Mouse (Mus musculus) heart, postnatal 4 days (tissue): ENCODE data around the gene Rasl10a. TPM values are rescaled to one million over a fixed set of nuclear protein-coding genes. Genes with fewer than 3 reads are reported as not detected.
A peak's percentile ranks its signal among the peaks of the same experiment; 100 is the strongest.
"Not testable (repeated sequence)": the region's sequence is repeated elsewhere in the genome, so short reads cannot be mapped to it uniquely, and the experiment has no call there.

Experiments
- DNase-seq: peaks from one replicate; pipeline ENCODE4 v3.0.0; 2021
- microRNA-seq, 2 experiments: library from miRNA; unstranded; fragments of <30 nt; microRNA quantifications; one replicate each; pipeline ENCODE4 v1.2.0; 2021 to 2022
- total RNA-seq, 2 experiments: library from RNA; stranded (reverse); gene quantifications; 2 replicates each; pipeline ENCODE4 v1.2.3; 2021

Gene Rasl10a
- total RNA-seq, 2 experiments from 2014 or later: 0.41 to 1.0 TPM

GRCm38 (mm10) chr11:5076843-5077242, 18.9 kb downstream of the Rasl10a start:
- not testable (repeated sequence) for DNase-seq

- DNase-seq: no peak
Observed at GRCm38 (mm10) chr11:5089147-5089546, 31.2 kb downstream of the Rasl10a start.

- DNase-seq: no peak
Observed at GRCm38 (mm10) chr11:5091706-5092105, 33.8 kb downstream of the Rasl10a start.

- no peak for DNase-seq
Observed at GRCm38 (mm10) chr11:5095877-5096276, 37.9 kb downstream of the Rasl10a start.

GRCm38 (mm10) chr11:5096480-5097020, 38.6 kb downstream of the Rasl10a start:
- DNase-seq: no peak

- peak; percentile 40 for DNase-seq
Observed at GRCm38 (mm10) chr11:5098035-5098735, 40.3 kb downstream of the Rasl10a start.

GRCm38 (mm10) chr11:5098736-5099542, 41.0 kb downstream of the Rasl10a start, which contains the start of the genes Rhbdd3 and Ewsr1:
TSS of gene Rhbdd3 (plus strand) at chr11:5098926.
TSS of gene Ewsr1 (minus strand) at chr11:5099266.
- DNase-seq: peak; percentile 99

GRCm38 (mm10) chr11:5099576-5100183, 41.8 kb downstream of the Rasl10a start:
- peak; percentile 87 for DNase-seq

- no peak for DNase-seq
Observed at GRCm38 (mm10) chr11:5100283-5100682, 42.4 kb downstream of the Rasl10a start.

- no peak for DNase-seq
Observed at GRCm38 (mm10) chr11:5100801-5101200, 42.9 kb downstream of the Rasl10a start.

- peak; percentile 5 for DNase-seq
Observed at GRCm38 (mm10) chr11:5101641-5102040, 43.7 kb downstream of the Rasl10a start.

GRCm38 (mm10) chr11:5102384-5102783, 44.5 kb downstream of the Rasl10a start:
- no peak for DNase-seq

GRCm38 (mm10) chr11:5103986-5104509, 46.1 kb downstream of the Rasl10a start:
- peak; percentile 3 for DNase-seq

- DNase-seq: no peak
Observed at GRCm38 (mm10) chr11:5109441-5109840, 51.5 kb downstream of the Rasl10a start.

Small RNAs within 50 kb of the gene (microRNA-seq; reads per million reads assigned to microRNA genes)
- gene Gm47296: 0 reads per million in 2 experiments

Other genes with a start within 250 kb of the Rasl10a start
- 100 to 1,000 TPM; 101 to 103 TPM for gene Nf2, start 208.6 kb upstream of the Rasl10a start, total RNA-seq
- 1 to 10 TPM; 4.4 to 7.0 TPM for gene Nipsnap1, start 184.2 kb upstream of the Rasl10a start, total RNA-seq
- 10 to 100 TPM; 22.4 to 23.8 TPM for gene Thoc5, start 162.8 kb upstream of the Rasl10a start, total RNA-seq
- not detected for gene Nefh, start 110.1 kb upstream of the Rasl10a start, total RNA-seq
- gene Ap1b1, start 71.3 kb upstream of the Rasl10a start, total RNA-seq: 10 to 100 TPM; 45.6 to 45.7 TPM
- 10 to 100 TPM; 20.3 to 22.1 TPM for gene Gas2l1, start 7.2 kb downstream of the Rasl10a start, total RNA-seq
- 10 to 100 TPM; 19.4 to 20.6 TPM for gene Rhbdd3, start 40.8 kb downstream of the Rasl10a start, total RNA-seq
- 100 to 1,000 TPM; 247 to 254 TPM for gene Ewsr1, start 41.1 kb downstream of the Rasl10a start, total RNA-seq
- gene Emid1, start 94.1 kb downstream of the Rasl10a start, total RNA-seq: 1 to 10 TPM; 4.4 to 4.7 TPM
- 10 to 100 TPM; 75.7 to 76.7 TPM for gene Kremen1, start 203.4 kb downstream of the Rasl10a start, total RNA-seq